Mouse (Mus musculus) left cerebral cortex, adult 2 months (tissue): Measurements from ENCODE around the gene Greb1. TPM values are rescaled to one million over a fixed set of nuclear protein-coding genes. Genes with fewer than 3 reads are reported as not detected.

Experiments
- DNase-seq, 2 experiments: peaks; one replicate each; pipeline ENCODE4 v3.0.0; 2021 to 2022; ENCODE audit warnings: low spot score in 2 of 2, mixed read lengths in 1 of 2; ENCODE audit errors: extremely low spot score in 1 of 2
- H3K27ac ChIP-seq: fragments of 200-600 bp; 2 replicates; pipeline ENCODE4 v1.8.1; 2022
- H3K4me3 ChIP-seq: fragments of 200-600 bp; 2 replicates; pipeline ENCODE4 v1.8.1; 2022
- CTCF ChIP-seq: fragments of 200-600 bp; IDR thresholded peaks from 2 replicates; pipeline ENCODE4 v1.8.1; 2022; ENCODE audit warnings: antibody characterized with exemption, mild to moderate bottlenecking, moderate library complexity
- intact Hi-C: fragments of 180-260 bp; cut with DNase I; formaldehyde crosslinking; loops from one replicate; pipeline ENCODE4 v1.15.1; 2025
- total RNA-seq, 2 experiments: library from RNA; stranded (reverse); gene quantifications; 2 replicates each; pipeline ENCODE4 v1.2.3; 2021

Greb1 gene
- total RNA-seq, 2 experiments from 2014 or later, result 0.96 to 0.97 TPM

DNA sequence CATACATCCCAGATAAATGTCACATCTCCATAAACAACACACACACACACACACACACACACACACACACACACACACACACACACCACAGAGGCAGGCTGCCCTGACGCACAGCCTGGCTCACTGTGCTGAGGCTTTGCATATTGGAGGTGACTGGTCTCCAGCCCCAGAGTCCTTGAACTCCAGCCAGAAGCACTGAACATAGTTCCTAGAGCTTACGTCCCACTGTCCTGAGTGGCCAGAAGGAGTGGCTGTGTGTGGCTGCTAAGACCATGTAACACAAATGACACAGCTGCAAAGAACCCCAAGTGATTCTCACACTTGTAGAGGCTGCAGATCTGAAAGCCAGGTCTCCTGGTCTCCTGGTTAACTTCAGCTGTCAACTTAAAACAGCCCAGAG, 138.8 kb downstream of the Greb1 start:
- no peak for DNase-seq
- Histone ChIP-seq H3K4me3 (no peak overlapping the region), H3K27ac (peak overlapping the region; percentile 8; the same call in 1 of the 2 replicates)
- intact Hi-C loops, result no loop called here
- TF ChIP-seq CTCF, result no peak

GRCm38 (mm10) chr12:16661459-16661858, 139.2 kb downstream of the Greb1 start:
- no peak overlapping the region for H3K27ac ChIP-seq

GRCm38 (mm10) chr12:16656906-16657875, 143.5 kb downstream of the Greb1 start:
- intact Hi-C loops, result no loop called here
- H3K4me3 ChIP-seq, result no peak overlapping the region
- TF ChIP-seq CTCF, result peak; percentile 44
- H3K27ac ChIP-seq, result peak overlapping the region; percentile 57
- DNase-seq, result no peak

More at GRCm38 (mm10) chr12:16661459-16661858, 139.2 kb downstream of the Greb1 start:
- no peak for DNase-seq
- no peak for TF ChIP-seq CTCF
- intact Hi-C loops, result no loop called here
- H3K4me3 ChIP-seq, result no peak overlapping the region

GRCm38 (mm10) chr12:16655604-16656003, 145.1 kb downstream of the Greb1 start:
- Histone ChIP-seq H3K4me3 (no peak overlapping the region), H3K27ac (peak overlapping the region; percentile 57)
- intact Hi-C loops, result no loop called here
- no peak for TF ChIP-seq CTCF
- DNase-seq, result no peak

GRCm38 (mm10) chr12:16653332-16654093, 147.2 kb downstream of the Greb1 start, which contains the start of gene Ntsr2:
TSS of gene Ntsr2 (plus strand) at chr12:16653382.
- intact Hi-C loops, result no loop called here
- Histone ChIP-seq H3K27ac (peak within 1 kb of the TSS; percentile 51), H3K4me3 (peak within 1 kb of the TSS; percentile 53)
- peak; percentile 69 to 74 for DNase-seq
- TF ChIP-seq CTCF, result no peak

- Histone ChIP-seq H3K27ac (no peak overlapping the region), H3K4me3 (no peak overlapping the region)
- no peak for DNase-seq
- no peak for TF ChIP-seq CTCF
- intact Hi-C loops, result no loop called here
These were observed 150.9 kb downstream of the Greb1 start for GRCm38 (mm10) chr12:16649819-16650218.

DNA sequence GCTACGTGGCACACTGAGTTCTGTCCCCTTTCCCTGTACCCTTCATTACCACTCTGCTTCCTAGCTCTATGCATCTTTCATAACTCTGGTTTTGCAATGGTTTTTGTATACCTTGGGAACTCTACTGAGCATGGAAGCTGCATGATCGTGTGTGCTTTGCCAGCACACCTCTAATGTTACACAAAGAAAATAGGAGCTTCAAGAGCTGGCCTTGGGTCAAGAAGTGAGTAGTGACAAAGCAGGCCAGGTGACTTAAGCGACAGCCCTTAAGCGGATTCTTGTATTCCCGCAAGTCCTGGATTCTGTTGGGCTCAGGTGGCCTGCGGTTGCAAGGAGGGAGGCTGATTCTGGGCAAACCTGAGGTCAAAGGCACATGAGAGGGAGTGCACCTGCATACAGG, 152.4 kb downstream of the Greb1 start:
- H3K4me3 ChIP-seq, result no peak overlapping the region
- no peak for DNase-seq
- intact Hi-C loops, result no loop called here
- no peak overlapping the region for H3K27ac ChIP-seq
- no peak for TF ChIP-seq CTCF

DNA sequence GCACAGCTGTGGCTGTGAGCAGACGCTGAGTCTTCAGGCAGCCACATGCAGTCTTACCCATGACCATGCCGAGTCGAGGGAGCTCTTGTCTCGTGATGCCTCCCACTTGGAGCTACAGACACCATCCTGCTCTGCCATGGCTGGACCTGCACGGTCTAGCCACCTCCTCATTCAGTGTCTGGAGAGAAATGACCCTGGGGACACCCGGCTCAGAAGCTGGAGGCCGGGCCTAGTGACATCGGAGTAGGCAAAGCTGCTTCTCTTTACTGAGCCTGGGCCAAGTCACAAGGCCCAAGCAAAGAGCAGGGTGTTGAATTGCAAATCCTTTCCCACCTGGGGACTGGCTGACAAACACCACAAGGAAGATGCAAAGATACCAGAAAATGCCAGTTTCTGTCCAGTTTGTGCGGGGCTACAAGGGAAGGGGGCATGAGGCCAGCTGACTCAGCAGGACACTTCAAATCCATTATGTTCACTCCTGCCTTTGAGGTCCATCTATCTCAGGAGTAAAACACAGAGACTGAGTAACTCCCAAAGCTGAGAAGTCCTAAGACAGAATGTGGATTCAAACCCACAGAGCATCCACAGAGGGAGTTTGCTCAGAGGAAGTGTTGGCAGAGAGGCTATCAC, 153.8 kb downstream of the Greb1 start:
- H3K4me3 ChIP-seq, result no peak overlapping the region
- H3K27ac ChIP-seq, result no peak overlapping the region
- intact Hi-C loops, result no loop called here
- no peak for TF ChIP-seq CTCF
- DNase-seq, result no peak

DNA sequence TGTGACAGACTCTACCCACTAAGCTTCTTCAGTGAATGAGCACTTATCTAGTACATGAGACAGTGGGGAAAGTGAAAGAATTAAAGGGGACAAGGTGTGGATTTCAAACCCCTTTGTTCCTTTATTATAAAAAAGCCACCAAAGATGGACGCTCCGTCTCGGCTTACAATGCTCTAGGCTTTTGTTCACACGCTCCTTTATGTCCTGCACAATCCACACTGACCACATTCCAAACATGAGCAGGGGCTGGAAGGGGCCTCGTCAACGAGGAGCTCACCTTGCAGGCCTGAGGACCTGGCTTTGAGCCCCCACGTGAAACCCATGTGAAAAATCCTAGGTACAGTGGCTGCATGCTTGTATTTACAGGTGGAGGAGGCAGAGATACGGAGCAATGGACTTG, 156.0 kb downstream of the Greb1 start:
- no peak overlapping the region for H3K4me3 ChIP-seq
- no peak overlapping the region for H3K27ac ChIP-seq
- intact Hi-C loops, result no loop called here
- TF ChIP-seq CTCF, result no peak
- no peak for DNase-seq

GRCm38 (mm10) chr12:16643508-16644345, 157.0 kb downstream of the Greb1 start:
- H3K27ac ChIP-seq, result peak overlapping the region; percentile 28; the same call in 1 of the 2 replicates
- intact Hi-C loops, result no loop called here
- peak in 1 of 2 experiments; percentile 42 for DNase-seq
- no peak overlapping the region for H3K4me3 ChIP-seq
- no peak for TF ChIP-seq CTCF

DNA sequence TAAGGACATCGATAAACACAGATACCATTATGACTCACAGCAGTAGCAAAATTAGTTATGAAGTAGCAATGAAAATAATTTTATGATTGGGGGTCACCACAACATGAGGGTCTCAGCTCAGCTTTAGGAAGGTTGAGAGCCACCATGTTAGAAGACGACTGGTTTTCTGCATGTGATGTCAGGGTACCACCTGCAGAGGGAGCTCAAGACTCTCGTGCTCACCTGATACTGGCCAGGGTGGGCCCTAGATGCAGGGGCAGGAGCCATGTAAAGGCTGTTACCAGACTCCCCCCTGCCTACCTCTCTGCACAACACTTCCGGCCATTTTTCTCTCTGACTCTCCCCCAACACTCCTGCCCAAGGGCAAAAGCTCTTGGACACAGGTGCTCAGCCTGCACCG, 158.7 kb downstream of the Greb1 start:
- Histone ChIP-seq H3K4me3 (no peak overlapping the region), H3K27ac (no peak overlapping the region)
- TF ChIP-seq CTCF, result peak; percentile 48
- intact Hi-C loops, result no loop called here
- DNase-seq, result no peak
